Mouse (Mus musculus) MN1 (cell line): ENCODE measurements around the gene 1700015F17Rik.

ENCODE experiments used
- DNase-seq: peaks from one replicate; pipeline ENCODE4 v3.0.0-alpha.2; 2016; ENCODE audit warnings: low spot score

1700015F17Rik gene

DNA sequence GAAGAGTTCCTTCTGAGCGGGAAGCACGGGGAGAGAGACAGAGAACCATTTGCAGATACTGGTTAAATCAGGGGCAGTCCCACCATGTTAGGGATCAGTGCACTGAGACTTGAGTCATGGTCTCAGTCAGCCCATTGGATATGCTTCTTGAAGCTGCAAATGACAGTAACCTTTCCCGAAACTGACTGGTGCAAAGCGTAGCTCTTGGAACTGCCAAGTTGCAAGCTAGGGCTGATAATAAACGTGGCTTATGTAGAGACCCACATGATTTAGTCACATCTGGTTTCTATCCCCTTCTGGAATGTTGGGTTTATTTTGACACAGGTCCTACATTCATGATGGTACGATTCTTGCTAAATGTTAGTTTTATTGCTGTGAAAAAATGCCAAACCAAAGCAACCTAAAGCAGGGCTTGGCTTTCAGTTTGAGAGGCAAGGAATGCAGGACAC lies 55.2 kb downstream of the 1700015F17Rik start:
- no peak for DNase-seq

DNA sequence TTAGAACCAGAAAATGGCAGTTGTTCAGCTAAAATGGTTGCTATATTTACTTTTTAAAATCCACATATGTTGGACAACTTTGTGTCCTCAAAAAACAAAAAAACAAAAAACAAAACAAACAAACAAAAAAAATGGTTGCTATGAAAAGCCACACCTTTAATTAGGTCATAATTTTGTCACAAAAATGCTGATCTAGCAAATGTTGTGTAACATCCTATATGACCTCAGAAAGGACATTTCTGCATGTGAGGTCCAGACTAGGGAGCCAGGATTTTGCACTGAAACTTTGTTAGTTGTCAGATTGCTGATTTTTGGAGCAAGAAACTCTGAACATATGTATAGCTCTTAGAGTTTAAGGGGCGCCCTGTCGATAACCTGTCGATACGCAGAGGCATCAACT lies 55.9 kb downstream of the 1700015F17Rik start:
- DNase-seq = no peak

DNA sequence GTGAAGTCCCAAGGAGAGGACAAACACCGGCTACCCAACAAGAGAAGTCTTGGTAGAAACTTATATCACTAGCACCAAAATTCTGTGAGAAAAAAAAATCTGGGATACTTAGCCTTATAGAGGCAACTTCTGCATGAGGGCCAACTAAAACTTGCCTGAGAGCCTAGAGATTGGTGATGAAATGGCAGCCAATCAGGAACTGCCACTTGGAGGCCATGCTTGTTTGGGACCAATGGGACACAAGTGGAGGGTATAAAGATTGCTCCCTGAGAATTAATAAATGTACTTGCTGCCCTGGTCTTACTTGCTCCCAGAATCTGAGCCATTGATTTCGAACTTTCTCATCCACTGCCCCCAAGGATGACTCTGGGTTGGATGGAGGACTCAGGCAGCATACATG lies 57.5 kb downstream of the 1700015F17Rik start:
- no peak for DNase-seq

DNA sequence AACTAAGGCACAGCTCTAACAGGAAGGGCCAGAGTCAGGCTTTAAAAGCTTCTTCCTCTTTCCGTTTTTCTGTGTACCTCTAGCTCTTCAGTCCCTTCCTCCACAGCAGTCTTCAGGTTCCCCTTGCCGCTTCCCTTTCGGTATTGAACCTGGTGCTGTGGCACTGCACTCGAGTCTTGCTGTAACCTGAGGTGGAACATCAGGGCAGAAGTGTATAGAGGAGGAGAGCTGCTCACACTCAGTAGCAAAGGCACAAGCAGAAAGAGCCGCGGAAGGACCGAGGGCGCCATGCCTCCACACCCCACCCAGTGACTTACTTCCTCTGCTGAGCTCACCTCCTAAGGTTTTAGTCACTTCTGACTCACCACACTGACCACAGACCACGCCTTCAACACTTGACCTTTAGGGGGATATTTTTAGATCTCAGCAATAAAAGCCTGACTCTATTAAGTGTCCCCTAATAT lies 58.9 kb downstream of the 1700015F17Rik start, which contains the start of gene Cdk14:
TSS of gene Cdk14 (minus strand) at position 321 of the 464 bp plus-strand sequence.
- DNase-seq = no peak

DNA sequence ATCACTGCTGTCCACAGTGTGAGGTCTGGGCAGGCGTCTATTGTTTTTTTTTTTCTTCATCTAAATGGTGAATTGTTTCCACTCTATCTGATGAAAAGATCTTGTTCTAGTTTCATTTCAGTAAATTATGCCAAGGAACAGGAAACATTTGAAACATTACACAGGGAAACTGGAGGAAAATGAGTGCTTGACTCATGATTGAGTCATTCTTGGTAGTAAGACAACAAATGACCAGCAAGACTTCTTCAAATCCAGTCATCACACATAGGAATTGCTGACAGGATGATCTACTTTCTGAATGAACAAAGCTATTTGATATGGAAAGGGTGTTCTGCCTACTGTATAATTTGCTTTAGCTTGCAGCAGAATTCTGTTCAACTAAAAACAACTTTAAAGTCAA lies 59.7 kb downstream of the 1700015F17Rik start:
- peak; percentile 30 for DNase-seq

DNA sequence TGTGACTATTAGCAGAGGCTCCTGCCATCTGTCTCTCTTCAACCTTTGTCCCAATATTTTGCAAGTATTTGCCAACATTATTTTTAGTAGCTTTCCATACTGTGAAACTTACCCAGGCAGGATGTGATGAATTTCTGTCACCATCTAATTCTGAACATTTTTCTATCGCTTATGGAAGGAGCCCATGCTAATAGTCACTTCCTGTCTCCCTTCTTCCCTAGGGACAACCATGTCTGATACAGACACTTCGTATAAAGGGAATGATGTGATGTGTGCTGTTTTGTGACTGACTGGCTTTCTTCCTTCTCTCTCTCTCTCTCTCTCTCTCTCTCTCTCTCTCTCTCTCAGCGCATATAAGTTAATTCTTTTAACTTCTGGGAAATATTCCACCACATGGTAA lies 64.1 kb downstream of the 1700015F17Rik start:
- DNase-seq = no peak

DNA sequence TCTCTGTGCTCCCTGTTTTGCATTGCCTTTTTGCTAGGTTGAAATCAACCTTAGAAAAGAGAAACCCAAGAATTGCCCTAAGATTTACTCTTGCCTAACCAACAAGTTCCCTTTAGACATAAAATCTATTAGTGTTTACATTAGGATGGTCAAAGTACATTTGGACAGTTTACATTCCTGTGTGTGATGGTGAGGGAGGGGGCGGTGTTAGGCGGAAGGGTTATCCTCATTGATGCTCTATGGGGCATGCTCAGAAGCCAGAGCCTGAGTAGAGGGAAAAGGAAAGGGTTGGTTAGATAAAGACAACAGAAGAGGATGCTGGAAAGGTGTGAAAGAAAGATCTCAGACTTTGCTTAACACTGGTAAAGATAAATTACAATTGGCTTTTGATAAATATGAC lies 67.1 kb downstream of the 1700015F17Rik start:
- DNase-seq = no peak

DNA sequence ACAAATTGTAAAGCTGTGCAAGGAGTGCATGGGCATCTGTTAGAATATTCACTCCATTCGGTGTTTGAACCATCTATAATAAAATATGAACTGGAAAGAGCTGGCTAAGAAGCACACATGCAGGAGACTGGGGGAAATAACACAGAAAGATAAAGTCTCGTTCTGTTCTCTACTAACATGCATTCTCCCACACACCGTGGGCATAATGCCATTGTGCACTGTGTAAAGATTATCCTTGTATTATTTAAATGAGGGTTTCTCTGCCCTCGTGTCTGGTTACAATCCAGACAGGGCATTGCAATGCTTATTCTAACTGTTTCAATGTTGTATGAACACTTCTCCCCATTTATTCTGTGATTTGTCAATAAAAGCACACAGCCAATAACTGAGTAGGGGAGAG lies 77.0 kb downstream of the 1700015F17Rik start:
- DNase-seq = no peak

DNA sequence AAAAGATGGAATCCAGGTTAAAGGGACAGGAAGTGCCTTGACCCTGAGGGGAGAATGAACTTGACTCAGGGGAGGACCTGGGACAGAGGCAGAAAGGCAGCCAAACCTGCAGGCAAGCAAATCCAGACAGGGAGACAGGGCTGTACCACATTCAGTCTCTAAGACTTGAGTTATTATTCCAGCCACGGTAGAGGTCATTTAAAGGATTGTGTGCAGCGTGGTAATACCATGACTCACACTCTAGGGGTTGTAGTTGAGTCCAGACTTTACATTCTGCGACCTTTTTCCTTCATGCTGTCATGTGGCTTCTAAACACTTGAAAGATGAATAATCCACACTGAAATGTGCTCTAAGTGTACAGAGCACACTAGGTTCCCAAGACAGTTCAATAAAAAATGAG lies 86.2 kb downstream of the 1700015F17Rik start:
- no peak for DNase-seq
